Mouse (Mus musculus) heart, postnatal 36 days (tissue): ENCODE data around the gene Rnf216. TPM values are rescaled to one million over a fixed set of nuclear protein-coding genes. Genes with fewer than 3 reads are reported as not detected.

ENCODE experiments used
- DNase-seq, 2 experiments: peaks; one replicate each; pipeline ENCODE4 v3.0.0; 2021 to 2022
- intact Hi-C: fragments of 180-260 bp; cut with DNase I; formaldehyde crosslinking; loops from one replicate; pipeline ENCODE4 v1.15.1; 2025
- microRNA-seq, 2 experiments: library from miRNA; unstranded; fragments of <30 nt; microRNA quantifications; one replicate each; pipeline ENCODE4 v1.2.0; 2021; ENCODE audit warnings: borderline number of aligned reads in 2 of 2
- total RNA-seq, 2 experiments: library from RNA; stranded (reverse); gene quantifications; 2 replicates each; pipeline ENCODE4 v1.2.3; 2021

The Rnf216 gene
- total RNA-seq, 2 experiments from 2014 or later, result 27.1 to 28.0 TPM

- intact Hi-C loops, result no loop called here
- peak; percentile 44 to 53 for DNase-seq
Observed at GRCm38 (mm10) chr5:142963003-142963704, 149.6 kb downstream of the Rnf216 start.

DNA sequence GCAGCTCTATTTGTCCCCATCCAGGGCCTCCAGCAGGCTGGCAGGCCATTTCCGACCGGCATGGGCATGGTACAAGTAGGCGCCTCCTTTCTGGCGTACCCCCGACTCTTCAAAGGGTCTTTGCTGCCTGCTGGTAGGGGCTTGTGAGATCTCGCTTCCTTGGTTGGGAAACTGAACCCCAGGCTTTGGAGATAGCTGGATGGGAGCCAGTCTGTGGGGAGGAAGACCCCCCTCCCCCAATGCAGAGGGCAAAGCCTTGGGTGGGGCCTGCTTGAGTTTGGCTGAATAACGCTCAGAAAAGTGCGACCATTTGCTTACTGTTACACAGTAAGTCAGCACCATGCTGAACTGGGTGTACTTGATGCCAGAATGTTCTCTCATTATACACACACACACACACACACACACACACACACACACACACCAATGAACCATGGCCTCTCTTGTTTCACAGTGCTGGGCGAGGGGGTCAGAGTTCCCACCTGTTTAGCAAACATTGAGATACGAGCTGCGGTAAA lies 150.3 kb downstream of the Rnf216 start:
- intact Hi-C loops, result loop anchor here (1.0 kb wide), 2 partner anchors 36 to 55 kb away; no protein-coding TSS in a partner anchor
- no peak for DNase-seq

DNA sequence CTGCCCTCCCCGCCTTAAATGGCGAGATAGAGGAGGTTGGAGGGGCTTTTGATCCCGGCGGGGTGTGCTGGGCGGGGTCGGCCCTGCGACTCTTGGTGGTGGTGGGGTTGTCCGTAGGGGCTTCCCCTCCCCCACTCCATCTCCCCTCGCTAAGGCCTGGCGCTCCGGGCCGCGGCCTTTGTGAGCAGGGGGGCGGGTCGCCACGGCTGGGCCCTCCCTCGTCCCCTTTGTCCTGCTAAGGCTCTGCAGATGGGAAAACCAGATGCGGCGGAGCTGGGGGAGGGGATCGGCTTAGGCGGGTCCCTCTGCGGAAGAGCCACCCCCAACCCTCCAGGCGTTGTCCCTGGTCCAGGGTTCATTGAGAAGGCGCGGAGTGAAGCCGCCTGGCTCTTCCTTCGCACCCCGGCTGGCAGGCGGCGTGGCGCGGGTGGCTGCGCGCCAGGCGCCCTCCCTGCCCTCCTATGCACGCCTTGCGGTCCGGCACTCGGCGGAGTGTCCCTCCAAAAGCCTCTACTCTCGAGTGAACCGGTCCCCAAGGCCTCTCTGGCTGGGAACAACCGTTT lies 150.8 kb downstream of the Rnf216 start:
- intact Hi-C loops, result loop anchor here (1.0 to 2.0 kb wide), 3 partner anchors 15 to 55 kb away; no protein-coding TSS in a partner anchor
- peak; percentile 83 to 85 for DNase-seq

DNA sequence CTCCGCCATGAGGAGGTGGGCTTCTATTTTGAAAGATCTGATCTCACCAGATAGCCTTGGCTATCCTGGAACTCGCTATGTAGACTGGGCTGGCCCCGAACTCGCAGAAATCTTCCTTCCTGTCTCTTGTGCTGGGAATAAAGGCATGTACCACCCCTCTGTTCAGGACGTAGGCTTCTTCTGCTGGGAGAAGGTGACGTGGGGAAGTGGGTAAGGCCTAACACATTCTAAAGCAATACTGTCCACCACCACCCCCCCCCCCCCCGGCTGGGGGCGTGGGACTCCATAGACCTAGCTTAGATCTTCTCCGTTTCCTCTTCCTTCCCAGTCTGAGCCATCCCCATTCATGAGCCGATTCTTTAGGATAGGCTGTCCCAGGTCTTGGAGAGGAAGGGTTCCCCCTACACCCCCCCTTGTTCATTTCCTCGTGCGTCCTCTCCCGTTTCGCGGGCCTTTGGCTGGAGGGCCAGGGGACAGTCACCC lies 151.4 kb downstream of the Rnf216 start:
- peak in 1 of 2 experiments; percentile 41 for DNase-seq

GRCm38 (mm10) chr5:142960775-142961271 lies 152.0 kb downstream of the Rnf216 start:
- DNase-seq, result peak; percentile 29 to 45
- intact Hi-C loops, result loop anchor here (2.0 kb wide), 1 partner anchor 14 kb away; no protein-coding TSS in a partner anchor

More for the DNA sequence above, 151.4 kb downstream of the Rnf216 start:
- intact Hi-C loops, result loop anchor here (2.0 kb wide), 1 partner anchor 15 kb away; no protein-coding TSS in a partner anchor

- intact Hi-C loops, result loop anchor here (2.0 kb wide), 1 partner anchor 13 kb away; no protein-coding TSS in a partner anchor
- peak; percentile 87 to 91 for DNase-seq
Observed at GRCm38 (mm10) chr5:142959576-142960556, 152.9 kb downstream of the Rnf216 start, which contains the start of gene Fscn1. Fscn1 (plus strand) TSS chr5:142960343.

GRCm38 (mm10) chr5:142959156-142959555 lies 153.6 kb downstream of the Rnf216 start:
- intact Hi-C loops, result no loop called here
- DNase-seq, result no peak

DNA sequence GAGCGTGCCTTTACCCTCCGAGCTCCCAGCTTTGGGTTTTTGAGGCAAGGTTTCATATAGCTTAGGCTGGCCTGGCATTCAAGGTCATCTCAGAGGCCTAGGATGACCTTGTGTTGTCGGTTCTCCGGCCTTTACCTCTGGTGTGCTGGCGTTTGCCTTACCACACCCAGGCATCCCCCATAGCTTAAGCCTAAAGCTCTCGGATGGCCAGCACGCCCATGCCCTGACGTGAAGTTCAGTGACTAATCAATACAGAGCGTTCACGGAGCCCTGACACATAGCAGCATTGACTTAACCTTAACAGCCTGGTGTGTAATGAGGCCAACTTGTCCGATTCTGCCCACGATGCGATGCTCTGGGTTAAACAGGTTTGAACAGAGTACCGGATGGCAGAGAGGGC lies 154.3 kb downstream of the Rnf216 start:
- intact Hi-C loops, result no loop called here
- no peak for DNase-seq

DNA sequence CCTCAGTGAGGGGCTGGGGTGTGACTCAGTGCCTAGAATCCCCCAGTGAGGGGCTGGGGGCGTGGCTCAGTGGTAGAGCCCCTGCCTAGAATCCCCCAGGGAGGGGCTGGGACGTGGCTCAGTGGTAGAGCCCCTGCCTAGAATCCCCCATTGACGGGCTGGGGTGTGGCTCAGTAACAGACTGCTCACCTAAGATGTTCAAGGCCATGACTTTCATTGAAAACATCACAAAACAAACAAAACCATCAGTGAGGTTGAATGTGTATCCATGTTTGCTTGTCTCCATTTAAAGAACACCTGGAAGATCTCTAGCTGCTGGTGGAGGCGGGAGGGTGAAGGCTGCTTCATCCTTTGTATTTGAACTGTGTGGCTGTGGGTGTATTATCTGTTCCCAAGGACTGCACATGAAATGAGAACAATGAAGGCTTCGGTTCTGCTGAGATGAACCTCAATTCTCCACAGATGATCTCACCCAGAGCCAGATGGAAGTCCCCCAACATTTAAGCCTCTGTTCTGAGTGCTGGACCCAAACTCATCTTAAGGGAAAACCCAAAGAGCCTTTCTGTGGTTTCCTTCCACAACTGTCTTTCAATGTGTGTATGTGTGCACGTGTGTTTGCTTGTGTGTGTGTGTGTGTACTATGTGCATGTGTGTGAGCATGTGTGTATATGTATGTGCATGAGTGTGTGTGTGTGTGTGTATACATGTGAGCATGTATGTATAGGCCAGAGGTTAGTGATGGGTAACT lies 155.7 kb downstream of the Rnf216 start:
- intact Hi-C loops, result no loop called here
- DNase-seq, result no peak

GRCm38 (mm10) chr5:142953641-142954040 lies 159.2 kb downstream of the Rnf216 start:
- DNase-seq, result no peak
- intact Hi-C loops, result no loop called here

- intact Hi-C loops, result no loop called here
- no peak for DNase-seq
Observed at GRCm38 (mm10) chr5:142950405-142950804, 162.4 kb downstream of the Rnf216 start.

DNA sequence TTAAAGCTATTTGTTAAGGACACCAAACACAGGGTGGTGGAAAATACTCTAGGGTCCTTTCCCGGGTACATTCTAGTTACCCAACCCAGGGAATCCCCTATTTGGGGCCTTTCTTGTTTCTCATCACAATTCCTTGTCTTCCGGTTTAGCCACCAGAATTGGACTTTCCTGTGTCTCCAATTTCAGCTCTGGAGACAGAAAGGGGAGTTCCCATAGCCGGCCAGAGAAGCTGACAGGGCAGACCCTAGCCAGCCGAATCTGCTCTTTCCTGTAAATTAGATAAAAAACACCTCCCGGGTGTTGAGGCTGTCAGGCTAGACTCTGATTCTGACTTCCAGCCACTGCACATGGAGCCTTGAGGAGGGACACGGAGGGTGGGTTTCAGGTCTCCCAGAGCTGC lies 163.2 kb downstream of the Rnf216 start:
- intact Hi-C loops, result no loop called here

DNA sequence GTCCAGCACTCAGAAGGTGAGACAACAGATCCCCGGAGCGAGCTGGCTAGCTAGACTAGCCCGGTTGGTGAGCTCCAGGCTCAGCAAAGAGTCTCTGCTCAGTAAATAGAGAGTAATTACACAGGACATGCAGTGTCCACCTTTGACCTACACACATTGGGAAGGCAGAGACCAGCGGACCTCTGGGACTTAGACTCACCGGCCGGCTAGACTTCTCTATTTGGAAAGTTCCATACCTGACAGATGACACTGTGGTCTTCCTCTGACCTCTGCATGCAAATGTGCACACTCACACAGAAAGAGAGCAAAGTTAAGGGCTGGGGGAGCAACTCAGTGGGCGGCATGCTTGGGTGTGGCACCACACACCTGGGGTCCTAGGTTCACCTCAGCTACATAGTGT lies 165.3 kb downstream of the Rnf216 start:
- intact Hi-C loops, result loop anchor here (2.0 kb wide), 1 partner anchor 13 kb away; the partner anchor contains the start of gene Fscn1
- DNase-seq, result no peak

More for the DNA sequence above, 163.2 kb downstream of the Rnf216 start:
- DNase-seq, result no peak

DNA sequence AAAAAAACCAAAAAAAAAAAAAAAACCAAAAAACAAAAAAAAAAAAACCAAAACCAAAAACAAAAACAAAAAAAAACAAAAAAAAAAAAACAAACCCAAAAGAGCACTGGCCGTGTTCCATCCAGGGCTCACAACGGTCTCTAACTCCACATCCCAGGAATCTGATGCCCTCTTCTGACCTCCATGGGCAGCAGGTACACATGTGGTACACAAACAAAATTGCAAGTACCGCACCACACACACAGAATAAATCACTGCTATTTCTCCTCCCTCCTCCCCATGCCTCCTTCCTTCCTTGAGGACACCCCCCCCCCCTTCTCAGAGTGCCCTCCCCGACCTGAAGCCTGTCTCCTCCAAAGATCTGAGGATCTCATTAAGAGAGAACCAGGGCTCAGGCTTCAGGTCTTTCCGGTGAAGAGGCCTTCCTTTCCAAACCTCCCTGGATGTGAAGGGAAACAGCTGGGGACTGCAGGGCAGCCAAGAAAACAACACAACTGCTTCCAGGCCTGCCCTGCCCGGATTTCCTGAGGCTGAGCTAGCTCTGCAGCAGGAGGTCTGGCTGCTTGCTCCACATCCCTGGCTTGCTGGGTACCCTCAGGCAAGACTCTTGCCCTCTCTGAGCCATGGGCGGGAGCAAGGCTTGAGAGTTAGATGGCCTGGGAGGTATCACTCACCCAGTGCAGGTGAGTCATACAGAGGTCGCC lies 167.7 kb downstream of the Rnf216 start:
- intact Hi-C loops, result no loop called here
- peak in 1 of 2 experiments; percentile 50 for DNase-seq

Small RNA genes within 50 kb of the gene (microRNA-seq; reads per million reads assigned to microRNA genes)
- 0 reads per million in 2 experiments for gene Gm44405

Other genes with a start within 250 kb of the Rnf216 start
- 1 to 10 TPM; 5.3 to 6.5 TPM for gene Fbxl18, start 217.6 kb downstream of the Rnf216 start, total RNA-seq
- 100 to 1,000 TPM; 707 to 812 TPM for gene Actb, start 206.2 kb downstream of the Rnf216 start, total RNA-seq
- 10 to 100 TPM; 26.5 to 37.6 TPM for gene Fscn1, start 152.7 kb downstream of the Rnf216 start, total RNA-seq
- gene Olfr718-ps1, start 34.6 kb upstream of the Rnf216 start, total RNA-seq, result not detected
- 1 to 10 TPM; 4.4 to 5.3 TPM for gene Rbak, start 67.8 kb upstream of the Rnf216 start, total RNA-seq
- gene Spdye4b, start 68.0 kb upstream of the Rnf216 start, total RNA-seq, result not detected
- gene Spdye4a, start 113.9 kb upstream of the Rnf216 start, total RNA-seq, result not detected
- gene Zfp12, start 122.2 kb upstream of the Rnf216 start, total RNA-seq, result 1 to 10 TPM; 8.5 to 8.6 TPM
- 1 to 10 TPM; 5.1 to 6.0 TPM for gene Zfp316, start 157.0 kb upstream of the Rnf216 start, total RNA-seq
- under 1 TPM; 0.08 to 0.19 TPM for gene Zfp853, start 180.6 kb upstream of the Rnf216 start, total RNA-seq
- gene E130309D02Rik, start 202.4 kb upstream of the Rnf216 start, total RNA-seq, result 10 to 100 TPM; 15.4 to 15.8 TPM
- gene Zdhhc4, start 216.3 kb upstream of the Rnf216 start, total RNA-seq, result 10 to 100 TPM; 24.0 to 29.4 TPM
- gene Grid2ip, start 244.3 kb upstream of the Rnf216 start, total RNA-seq, result not detected